Mouse (Mus musculus): ENCODE data around the gene Xlr5c. TPM values are rescaled to one million over a fixed set of nuclear protein-coding genes. Genes with fewer than 3 reads are reported as not detected.
A peak's percentile ranks its signal among the peaks of the same experiment; 100 is the strongest.
"Not testable (repeated sequence)": the region's sequence is repeated elsewhere in the genome, so short reads cannot be mapped to it uniquely, and the experiment has no call there.

The Xlr5c gene
- total RNA-seq (2014; rRNA removed; ENCODE audit: low replicate concordance) (not detected in 2 replicates), polyA plus RNA-seq (2015; fragmentation: Nextera tagmentation; extraction: Ambion mirVana) (not detected in 2 replicates)

- not testable (repeated sequence) for H3K9ac ChIP-seq (replicated peaks; ENCODE audit: low read depth, low read length); DNase-seq (ENCODE audit: low spot score); H3K27me3 ChIP-seq (ENCODE audit: control insufficient read depth, insufficient read depth, low read length); H3K27ac ChIP-seq (ENCODE audit: low read depth); H3K36me3 ChIP-seq (replicated peaks; ENCODE audit: control insufficient read depth, insufficient read depth, low read length); H3K4me1 ChIP-seq (ENCODE audit: control insufficient read depth, insufficient read depth); H3K4me2 ChIP-seq (ENCODE audit: low read depth, low read length); H3K4me3 ChIP-seq (ENCODE audit: low read depth, low read length); ATAC-seq (ENCODE audit: insufficient read depth, low read depth); H3K9me3 ChIP-seq (replicated peaks; ENCODE audit: control insufficient read depth, low read length)
- 82% methylated on average over 10 of the region's 17 CpGs for WGBS
Measured at GRCm38 (mm10) chrX:73292876-73293275, at the start of gene Xlr5c, which contains the start of gene Xlr5a. Gene Xlr5c, minus strand, starts transcription at chrX:73292976. Gene Xlr5a, minus strand, starts transcription at chrX:73292976.

GRCm38 (mm10) chrX:73342483-73342895, 49.7 kb upstream of the Xlr5c start, which contains the start of gene Zfp275:
Gene Zfp275, plus strand, starts transcription at chrX:73342621.
- no peaks in the 10 kb centered on the region for H3K9me3 ChIP-seq (replicated peaks; ENCODE audit: control insufficient read depth, low read length)
- 15% methylated on average over 36 of the region's 37 CpGs for WGBS

GRCm38 (mm10) chrX:73342068-73342467, 49.3 kb upstream of the Xlr5c start:
- H3K27ac ChIP-seq (ENCODE audit: low read depth) = no peak overlapping the region
- H3K27me3 ChIP-seq (ENCODE audit: control insufficient read depth, insufficient read depth, low read length) = no peaks in the 10 kb centered on the region
- no peak for ATAC-seq (ENCODE audit: insufficient read depth, low read depth)
- no peak overlapping the region for H3K9ac ChIP-seq (replicated peaks; ENCODE audit: low read depth, low read length)
- H3K9me3 ChIP-seq (replicated peaks; ENCODE audit: control insufficient read depth, low read length) = no peaks in the 10 kb centered on the region
- WGBS = 44% methylated on average over 3 of the region's 3 CpGs
- peaks cover 8% of the 10 kb centered on the region for H3K4me1 ChIP-seq (ENCODE audit: control insufficient read depth, insufficient read depth)
- TF ChIP-seq EP300 (IDR thresholded peaks at IDR 0.05; ENCODE audit: low read depth) = no peak
- TF ChIP-seq CTCF (IDR thresholded peaks at IDR 0.05; ENCODE audit: low read depth) = no peak
- peak overlapping the region; percentile 67 for H3K4me2 ChIP-seq (ENCODE audit: low read depth, low read length)
- H3K4me3 ChIP-seq (ENCODE audit: low read depth, low read length) = peak overlapping the region; percentile 59
- no peak for DNase-seq (ENCODE audit: low spot score)
- no peaks in the 10 kb centered on the region for H3K36me3 ChIP-seq (replicated peaks; ENCODE audit: control insufficient read depth, insufficient read depth, low read length)

More at GRCm38 (mm10) chrX:73342483-73342895, 49.7 kb upstream of the Xlr5c start, which contains the start of gene Zfp275:
- H3K9ac ChIP-seq (replicated peaks; ENCODE audit: low read depth, low read length) = peak within 1 kb of the TSS; percentile 70
- TF ChIP-seq EP300 (IDR thresholded peaks at IDR 0.05; ENCODE audit: low read depth) (no peak), CTCF (IDR thresholded peaks at IDR 0.05; ENCODE audit: low read depth) (no peak)
- peak within 1 kb of the TSS; percentile 59 for H3K4me3 ChIP-seq (ENCODE audit: low read depth, low read length)
- peak within 1 kb of the TSS; percentile 67 for H3K4me2 ChIP-seq (ENCODE audit: low read depth, low read length)
- ATAC-seq (ENCODE audit: insufficient read depth, low read depth) (peak; percentile 94), DNase-seq (ENCODE audit: low spot score) (peak; percentile 52)
- H3K27ac ChIP-seq (ENCODE audit: low read depth) = peak within 1 kb of the TSS; percentile 76
- no peaks in the 10 kb centered on the region for H3K27me3 ChIP-seq (ENCODE audit: control insufficient read depth, insufficient read depth, low read length)
- no peaks in the 10 kb centered on the region for H3K36me3 ChIP-seq (replicated peaks; ENCODE audit: control insufficient read depth, insufficient read depth, low read length)
- peaks cover 8% of the 10 kb centered on the region for H3K4me1 ChIP-seq (ENCODE audit: control insufficient read depth, insufficient read depth)

GRCm38 (mm10) chrX:73341473-73341872, 48.7 kb upstream of the Xlr5c start:
- DNase-seq (ENCODE audit: low spot score) (no peak), ATAC-seq (ENCODE audit: insufficient read depth, low read depth) (no peak)
- Histone ChIP-seq H3K4me1 (ENCODE audit: control insufficient read depth, insufficient read depth) (peaks cover 8% of the 10 kb centered on the region), H3K27ac (ENCODE audit: low read depth) (no peak overlapping the region), H3K4me3 (ENCODE audit: low read depth, low read length) (no peak overlapping the region), H3K36me3 (replicated peaks; ENCODE audit: control insufficient read depth, insufficient read depth, low read length) (no peaks in the 10 kb centered on the region), H3K9ac (replicated peaks; ENCODE audit: low read depth, low read length) (no peak overlapping the region), H3K27me3 (ENCODE audit: control insufficient read depth, insufficient read depth, low read length) (no peaks in the 10 kb centered on the region), H3K9me3 (replicated peaks; ENCODE audit: control insufficient read depth, low read length) (no peaks in the 10 kb centered on the region), H3K4me2 (ENCODE audit: low read depth, low read length) (no peak overlapping the region)
- WGBS = 58% methylated on average over 1 of the region's 1 CpGs
- TF ChIP-seq CTCF (IDR thresholded peaks at IDR 0.05; ENCODE audit: low read depth) (no peak), EP300 (IDR thresholded peaks at IDR 0.05; ENCODE audit: low read depth) (no peak)

- no peak within 1 kb of the TSS for H3K27ac ChIP-seq (ENCODE audit: low read depth)
- WGBS = 78% methylated on average over 4 of the region's 4 CpGs
- H3K4me1 ChIP-seq (ENCODE audit: control insufficient read depth, insufficient read depth) = no peaks in the 10 kb centered on the region
- H3K9me3 ChIP-seq (replicated peaks; ENCODE audit: control insufficient read depth, low read length) = no peaks in the 10 kb centered on the region
- no peak within 1 kb of the TSS for H3K4me3 ChIP-seq (ENCODE audit: low read depth, low read length)
- TF ChIP-seq CTCF (IDR thresholded peaks at IDR 0.05; ENCODE audit: low read depth) (no peak), EP300 (IDR thresholded peaks at IDR 0.05; ENCODE audit: low read depth) (no peak)
- H3K9ac ChIP-seq (replicated peaks; ENCODE audit: low read depth, low read length) = no peak within 1 kb of the TSS
- H3K27me3 ChIP-seq (ENCODE audit: control insufficient read depth, insufficient read depth, low read length) = no peaks in the 10 kb centered on the region
- no peaks in the 10 kb centered on the region for H3K36me3 ChIP-seq (replicated peaks; ENCODE audit: control insufficient read depth, insufficient read depth, low read length)
- ATAC-seq (ENCODE audit: insufficient read depth, low read depth) = no peak
- H3K4me2 ChIP-seq (ENCODE audit: low read depth, low read length) = no peak within 1 kb of the TSS
- no peak for DNase-seq (ENCODE audit: low spot score)
Measured at GRCm38 (mm10) chrX:73336740-73337139, 44.0 kb upstream of the Xlr5c start, which contains the start of gene Gm45015. Gene Gm45015, minus strand, starts transcription at chrX:73336840.

- no peaks in the 10 kb centered on the region for H3K36me3 ChIP-seq (replicated peaks; ENCODE audit: control insufficient read depth, insufficient read depth, low read length)
- no peaks in the 10 kb centered on the region for H3K9me3 ChIP-seq (replicated peaks; ENCODE audit: control insufficient read depth, low read length)
- no peak overlapping the region for H3K27ac ChIP-seq (ENCODE audit: low read depth)
- no peak overlapping the region for H3K4me2 ChIP-seq (ENCODE audit: low read depth, low read length)
- DNase-seq (ENCODE audit: low spot score) (no peak), ATAC-seq (ENCODE audit: insufficient read depth, low read depth) (no peak)
- TF ChIP-seq EP300 (IDR thresholded peaks at IDR 0.05; ENCODE audit: low read depth) = no peak
- no peak for TF ChIP-seq CTCF (IDR thresholded peaks at IDR 0.05; ENCODE audit: low read depth)
- H3K4me3 ChIP-seq (ENCODE audit: low read depth, low read length) = no peak overlapping the region
- H3K9ac ChIP-seq (replicated peaks; ENCODE audit: low read depth, low read length) = no peak overlapping the region
- H3K4me1 ChIP-seq (ENCODE audit: control insufficient read depth, insufficient read depth) = no peaks in the 10 kb centered on the region
- H3K27me3 ChIP-seq (ENCODE audit: control insufficient read depth, insufficient read depth, low read length) = no peaks in the 10 kb centered on the region
Measured at GRCm38 (mm10) chrX:73333548-73333947, 40.8 kb upstream of the Xlr5c start.
